Mouse (Mus musculus): ENCODE measurements around the gene Knl1. TPM values are rescaled to one million over a fixed set of nuclear protein-coding genes. Genes with fewer than 3 reads are reported as not detected.
A peak's percentile ranks its signal among the peaks of the same experiment; 100 is the strongest.

Gene Knl1
- polyA plus RNA-seq, 1 experiment from 2014 or later, result 54.3 TPM

GRCm38 (mm10) chr2:119045163-119045562, 1.8 kb upstream of the Knl1 start:
- no peak overlapping the region for H3K4me2 ChIP-seq (replicated peaks)
- H3K36me3 ChIP-seq, result no peaks in the 10 kb centered on the region
- WGBS, result 65% methylated on average over 2 of the region's 2 CpGs
- no peak overlapping the region for H3K27ac ChIP-seq
- H3K4me3 ChIP-seq, result no peak overlapping the region
- no peak overlapping the region for H3K9ac ChIP-seq
- peaks cover 8% of the 10 kb centered on the region; the same call in 1 of the 2 replicates for H3K4me1 ChIP-seq
- H3K27me3 ChIP-seq, result no peaks in the 10 kb centered on the region
- ATAC-seq (ENCODE audit: insufficient number of reproducible peaks, insufficient read depth, low FRiP score, low TSS enrichment), result no peak
- no peaks in the 10 kb centered on the region for H3K9me3 ChIP-seq

- 25% methylated on average over 4 of the region's 4 CpGs for WGBS
- Histone ChIP-seq H3K4me2 (replicated peaks) (peak overlapping the region; percentile 53), H3K36me3 (no peaks in the 10 kb centered on the region), H3K9me3 (no peaks in the 10 kb centered on the region), H3K27ac (no peak overlapping the region), H3K9ac (peak overlapping the region; percentile 70), H3K4me3 (peak overlapping the region; percentile 86), H3K4me1 (peaks cover 8% of the 10 kb centered on the region; the same call in 1 of the 2 replicates), H3K27me3 (no peaks in the 10 kb centered on the region)
- no peak for ATAC-seq (ENCODE audit: insufficient number of reproducible peaks, insufficient read depth, low FRiP score, low TSS enrichment)
These were observed 930 bp downstream of the Knl1 start for GRCm38 (mm10) chr2:119047849-119048248.

GRCm38 (mm10) chr2:119050132-119050650, 3.3 kb downstream of the Knl1 start:
- WGBS, result 91% methylated on average over 4 of the region's 4 CpGs
- Histone ChIP-seq H3K9me3 (no peaks in the 10 kb centered on the region), H3K36me3 (no peaks in the 10 kb centered on the region), H3K27ac (no peak overlapping the region), H3K4me1 (peaks cover 8% of the 10 kb centered on the region; the same call in 1 of the 2 replicates), H3K27me3 (no peaks in the 10 kb centered on the region), H3K9ac (no peak overlapping the region), H3K4me2 (replicated peaks) (no peak overlapping the region), H3K4me3 (no peak overlapping the region)
- no peak for ATAC-seq (ENCODE audit: insufficient number of reproducible peaks, insufficient read depth, low FRiP score, low TSS enrichment)

GRCm38 (mm10) chr2:119060139-119060538, 13.2 kb downstream of the Knl1 start:
- no peaks in the 10 kb centered on the region for H3K27me3 ChIP-seq
- H3K4me1 ChIP-seq, result no peaks in the 10 kb centered on the region
- H3K36me3 ChIP-seq, result peaks cover 14% of the 10 kb centered on the region; the same call in 1 of the 2 replicates
- H3K9me3 ChIP-seq, result no peaks in the 10 kb centered on the region
- no peak overlapping the region for H3K4me3 ChIP-seq
- H3K9ac ChIP-seq, result no peak overlapping the region
- no peak overlapping the region for H3K27ac ChIP-seq
- H3K4me2 ChIP-seq (replicated peaks), result no peak overlapping the region
- WGBS, result 94% methylated on average over 2 of the region's 2 CpGs
- ATAC-seq (ENCODE audit: insufficient number of reproducible peaks, insufficient read depth, low FRiP score, low TSS enrichment), result no peak

- H3K4me2 ChIP-seq (replicated peaks), result no peak overlapping the region
- peaks cover 24% of the 10 kb centered on the region for H3K36me3 ChIP-seq
- no peaks in the 10 kb centered on the region for H3K9me3 ChIP-seq
- H3K27me3 ChIP-seq, result no peaks in the 10 kb centered on the region
- no peak overlapping the region for H3K9ac ChIP-seq
- no peak for ATAC-seq (ENCODE audit: insufficient number of reproducible peaks, insufficient read depth, low FRiP score, low TSS enrichment)
- no peaks in the 10 kb centered on the region for H3K4me1 ChIP-seq
- H3K27ac ChIP-seq, result no peak overlapping the region
- H3K4me3 ChIP-seq, result no peak overlapping the region
- WGBS, result 89% methylated on average over 4 of the region's 4 CpGs
These were observed 25.5 kb downstream of the Knl1 start for GRCm38 (mm10) chr2:119072397-119072796.

- Histone ChIP-seq H3K9ac (no peak overlapping the region), H3K27ac (no peak overlapping the region), H3K4me1 (no peaks in the 10 kb centered on the region), H3K4me2 (replicated peaks) (no peak overlapping the region), H3K27me3 (no peaks in the 10 kb centered on the region), H3K36me3 (peaks cover 18% of the 10 kb centered on the region; the same call in 1 of the 2 replicates), H3K4me3 (no peak overlapping the region), H3K9me3 (no peaks in the 10 kb centered on the region)
- 93% methylated on average over 2 of the region's 2 CpGs for WGBS
- no peak for ATAC-seq (ENCODE audit: insufficient number of reproducible peaks, insufficient read depth, low FRiP score, low TSS enrichment)
These were observed 39.2 kb downstream of the Knl1 start for GRCm38 (mm10) chr2:119086156-119086555.

- Histone ChIP-seq H3K27ac (no peak overlapping the region), H3K4me3 (no peak overlapping the region), H3K9ac (no peak overlapping the region), H3K4me1 (no peaks in the 10 kb centered on the region), H3K36me3 (peaks cover 30% of the 10 kb centered on the region), H3K9me3 (no peaks in the 10 kb centered on the region), H3K4me2 (replicated peaks) (no peak overlapping the region), H3K27me3 (no peaks in the 10 kb centered on the region)
- ATAC-seq (ENCODE audit: insufficient number of reproducible peaks, insufficient read depth, low FRiP score, low TSS enrichment), result no peak
These were observed 54.6 kb downstream of the Knl1 start for GRCm38 (mm10) chr2:119101552-119101951.

- Histone ChIP-seq H3K27me3 (no peaks in the 10 kb centered on the region), H3K9ac (no peak overlapping the region), H3K4me1 (no peaks in the 10 kb centered on the region), H3K36me3 (peaks cover 29% of the 10 kb centered on the region), H3K4me2 (replicated peaks) (no peak overlapping the region), H3K9me3 (no peaks in the 10 kb centered on the region), H3K27ac (no peak overlapping the region), H3K4me3 (no peak overlapping the region)
- ATAC-seq (ENCODE audit: insufficient number of reproducible peaks, insufficient read depth, low FRiP score, low TSS enrichment), result no peak
- WGBS, result 75% methylated on average over 5 of the region's 5 CpGs
These were observed 59.7 kb downstream of the Knl1 start for GRCm38 (mm10) chr2:119106583-119106982.

GRCm38 (mm10) chr2:119108554-119108953, 61.6 kb downstream of the Knl1 start:
- Histone ChIP-seq H3K27ac (no peak overlapping the region), H3K4me1 (peaks cover 6% of the 10 kb centered on the region; the same call in 1 of the 2 replicates), H3K4me2 (replicated peaks) (no peak overlapping the region), H3K9ac (no peak overlapping the region), H3K36me3 (peaks cover 12% of the 10 kb centered on the region; the same call in 1 of the 2 replicates), H3K9me3 (no peaks in the 10 kb centered on the region), H3K4me3 (no peak overlapping the region), H3K27me3 (no peaks in the 10 kb centered on the region)
- ATAC-seq (ENCODE audit: insufficient number of reproducible peaks, insufficient read depth, low FRiP score, low TSS enrichment), result no peak
- 67% methylated on average over 4 of the region's 4 CpGs for WGBS

GRCm38 (mm10) chr2:119111060-119111459, 64.1 kb downstream of the Knl1 start:
- no peak for ATAC-seq (ENCODE audit: insufficient number of reproducible peaks, insufficient read depth, low FRiP score, low TSS enrichment)
- Histone ChIP-seq H3K4me1 (peaks cover 11% of the 10 kb centered on the region), H3K27ac (no peak overlapping the region), H3K36me3 (peaks cover 12% of the 10 kb centered on the region; the same call in 1 of the 2 replicates), H3K9me3 (no peaks in the 10 kb centered on the region), H3K4me3 (no peak overlapping the region), H3K4me2 (replicated peaks) (no peak overlapping the region), H3K9ac (no peak overlapping the region), H3K27me3 (no peaks in the 10 kb centered on the region)
- WGBS, result 88% methylated on average over 3 of the region's 3 CpGs

GRCm38 (mm10) chr2:119112438-119113112, 65.7 kb downstream of the Knl1 start, which contains the start of gene Rad51:
Gene Rad51 (plus strand): TSS chr2:119112793.
- Histone ChIP-seq H3K4me3 (peak within 1 kb of the TSS; percentile 83), H3K36me3 (peaks cover 9% of the 10 kb centered on the region; the same call in 1 of the 2 replicates), H3K4me1 (peaks cover 11% of the 10 kb centered on the region), H3K9ac (peak within 1 kb of the TSS; percentile 80), H3K9me3 (no peaks in the 10 kb centered on the region), H3K4me2 (replicated peaks) (peak within 1 kb of the TSS; percentile 93), H3K27me3 (no peaks in the 10 kb centered on the region), H3K27ac (peak within 1 kb of the TSS; percentile 90)
- peak; percentile 87 for ATAC-seq (ENCODE audit: insufficient number of reproducible peaks, insufficient read depth, low FRiP score, low TSS enrichment)
- WGBS, result under 1% methylated on average over 51 of the region's 51 CpGs
